Mouse (Mus musculus) testis, postnatal 14 days (tissue): ENCODE results near the gene Cox18.
"Not testable (repeated sequence)": the region's sequence is repeated elsewhere in the genome, so short reads cannot be mapped to it uniquely, and the experiment has no call there.

Source experiments
- DNase-seq: peaks from one replicate; pipeline ENCODE4 v3.0.0; 2021; ENCODE audit warnings: low spot score

Gene Cox18

DNA sequence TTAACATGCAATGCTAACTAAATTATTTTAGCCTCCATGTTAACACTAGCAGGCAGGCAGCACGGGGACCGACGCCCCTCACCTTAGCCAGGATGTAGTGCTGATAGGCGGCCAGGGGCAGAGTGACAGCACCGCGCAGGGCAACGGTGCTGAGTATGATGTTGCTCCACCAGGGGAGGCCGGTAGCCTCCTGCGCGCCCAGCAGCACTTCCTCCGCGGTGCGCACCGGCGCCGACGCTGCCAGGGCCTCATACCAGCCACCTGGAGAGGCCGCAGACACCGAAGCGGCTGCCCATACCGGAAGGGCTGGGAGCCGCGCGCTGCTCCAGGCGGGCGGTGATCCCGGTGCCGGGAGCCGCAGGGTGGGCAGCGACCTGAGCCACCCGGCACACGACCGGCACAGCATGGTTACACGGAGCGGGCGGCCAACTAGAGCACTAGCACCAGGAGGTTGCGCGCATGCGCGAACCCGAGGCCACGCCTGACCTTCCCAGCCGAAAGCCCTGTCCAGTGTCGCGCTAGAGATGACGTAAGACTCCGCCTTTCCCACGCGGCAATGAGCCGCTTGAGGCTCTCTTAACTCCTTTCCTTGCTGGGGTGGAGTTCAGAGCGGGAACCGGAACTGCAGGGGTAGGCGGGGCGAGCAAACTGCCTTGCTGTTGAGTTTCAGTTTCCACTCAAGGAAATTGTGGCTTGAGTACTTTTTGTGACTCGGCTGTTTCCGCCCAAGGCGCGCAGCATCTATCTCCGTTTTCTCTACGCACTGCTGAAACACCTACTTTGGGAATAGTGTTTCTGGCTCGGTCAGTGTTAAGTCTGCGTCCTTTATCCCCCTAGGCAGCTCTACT lies at the start of gene Cox18:
Cox18 (minus strand) TSS at position 468 of the 848 bp plus-strand sequence.
- peak; percentile 99 for DNase-seq

DNA sequence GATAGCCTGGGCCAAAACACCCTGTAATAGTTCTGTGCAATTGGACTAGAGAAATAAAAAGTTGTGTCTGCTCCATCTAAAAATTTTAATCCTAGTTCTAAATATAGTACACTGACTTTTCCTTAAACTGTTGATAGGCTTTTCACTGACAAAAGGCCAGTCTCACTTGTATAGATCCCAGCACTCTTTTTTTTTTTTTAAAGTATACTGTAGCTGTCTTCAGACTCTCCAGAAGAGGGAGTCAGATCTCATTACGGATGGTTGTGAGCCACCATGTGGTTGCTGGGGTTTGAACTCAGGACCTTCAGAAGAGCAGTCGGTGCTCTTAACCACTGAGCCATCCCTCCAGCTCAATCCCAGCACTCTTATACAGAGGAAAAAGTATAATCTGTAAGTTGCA lies 38.4 kb upstream of the Cox18 start:
- not testable (repeated sequence) for DNase-seq

DNA sequence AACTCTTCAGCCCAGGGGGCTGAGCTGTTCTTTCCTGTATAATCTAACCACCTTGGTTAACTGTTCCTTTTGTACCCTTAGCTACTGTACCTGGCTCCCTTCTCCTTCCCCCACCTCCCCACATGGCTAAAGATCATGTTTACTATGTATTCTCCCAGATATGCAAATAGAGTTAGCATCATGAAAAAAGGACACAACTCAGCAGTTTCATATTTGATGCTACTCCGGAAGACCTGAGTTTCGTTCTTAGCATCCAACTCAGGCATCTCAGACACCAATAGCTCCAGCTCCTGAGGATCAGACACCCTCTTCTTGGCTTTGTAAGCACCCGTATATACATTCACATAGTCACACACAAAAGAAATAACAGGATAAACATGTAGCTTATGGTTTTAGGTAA lies 33.2 kb upstream of the Cox18 start:
- no peak for DNase-seq

DNA sequence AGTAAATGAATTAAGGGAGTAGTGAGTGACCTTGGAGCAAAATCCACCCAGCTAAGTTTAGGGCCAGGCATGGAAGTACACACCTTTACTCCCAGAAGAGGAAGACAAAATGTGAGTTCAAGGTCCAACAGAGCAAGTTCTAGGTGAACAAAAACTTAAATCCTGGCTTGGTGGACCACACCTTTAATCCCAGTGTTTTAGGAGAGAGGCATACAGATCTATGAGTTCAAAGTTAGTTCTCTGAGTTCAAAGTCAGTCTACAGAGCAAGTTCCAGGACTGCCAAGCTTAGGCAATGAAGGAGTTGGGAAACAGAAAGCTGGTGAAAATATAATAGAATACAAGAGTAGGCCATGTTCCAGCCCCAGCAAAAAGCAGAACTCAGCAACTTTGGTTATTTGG lies 23.7 kb upstream of the Cox18 start:
- no peak for DNase-seq

DNA sequence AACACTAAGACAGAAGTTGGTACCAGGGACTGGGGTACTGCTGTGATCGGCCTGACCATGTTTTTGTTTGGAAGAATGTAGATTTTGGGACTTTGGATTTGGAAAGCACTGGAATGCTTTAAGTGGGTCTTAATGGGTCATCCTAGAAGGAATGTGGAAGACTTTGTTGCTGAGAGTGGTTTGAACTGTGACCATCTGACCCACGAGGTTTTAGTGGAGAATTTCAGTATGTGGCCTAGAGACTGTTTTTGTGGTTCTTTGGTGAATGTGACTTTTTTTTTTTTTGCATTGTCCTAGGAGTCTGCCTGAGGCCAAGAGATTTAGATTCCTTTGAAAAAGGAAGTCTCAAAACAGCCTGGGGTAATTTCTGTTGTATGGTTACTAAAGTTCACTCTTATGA lies 23.2 kb upstream of the Cox18 start:
- no peak for DNase-seq

DNA sequence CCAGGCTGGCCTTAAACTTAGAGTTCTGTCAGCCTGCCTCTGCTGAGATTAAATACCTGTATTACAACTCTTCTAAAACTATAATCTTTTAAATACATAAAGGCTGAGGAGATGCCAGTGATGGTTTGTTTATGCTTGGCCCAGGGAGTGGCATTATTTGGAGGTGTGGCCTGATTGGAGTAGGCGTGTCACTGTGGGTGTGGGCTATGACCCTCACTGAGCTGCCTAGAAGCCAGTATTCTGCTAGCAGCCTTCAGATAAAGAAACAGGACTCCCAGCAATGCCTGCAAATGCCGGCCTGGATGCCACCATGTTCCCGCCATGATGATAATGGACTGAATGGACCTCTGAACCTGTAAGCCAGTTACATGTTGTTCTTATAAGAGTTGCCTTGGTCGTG lies 22.8 kb upstream of the Cox18 start:
- DNase-seq = no peak

DNA sequence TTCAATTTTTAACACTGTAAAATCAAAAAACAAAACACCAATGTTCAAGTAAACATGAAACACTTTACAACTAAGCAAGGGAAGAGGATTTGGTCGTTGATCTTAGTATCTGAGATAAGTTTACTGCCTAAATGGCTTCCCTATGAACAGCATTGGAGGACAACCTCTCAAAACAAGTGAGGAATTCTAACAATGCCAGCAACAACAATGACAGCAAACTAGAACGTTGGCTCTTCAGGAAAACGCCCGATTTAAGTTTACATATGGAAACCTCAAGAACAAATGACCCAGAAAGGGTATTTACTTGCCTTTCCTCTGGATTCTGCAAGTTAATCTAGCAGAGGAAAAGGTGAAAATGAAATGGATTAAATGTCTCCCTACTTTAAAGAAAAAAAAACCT lies 21.6 kb upstream of the Cox18 start:
- no peak for DNase-seq

DNA sequence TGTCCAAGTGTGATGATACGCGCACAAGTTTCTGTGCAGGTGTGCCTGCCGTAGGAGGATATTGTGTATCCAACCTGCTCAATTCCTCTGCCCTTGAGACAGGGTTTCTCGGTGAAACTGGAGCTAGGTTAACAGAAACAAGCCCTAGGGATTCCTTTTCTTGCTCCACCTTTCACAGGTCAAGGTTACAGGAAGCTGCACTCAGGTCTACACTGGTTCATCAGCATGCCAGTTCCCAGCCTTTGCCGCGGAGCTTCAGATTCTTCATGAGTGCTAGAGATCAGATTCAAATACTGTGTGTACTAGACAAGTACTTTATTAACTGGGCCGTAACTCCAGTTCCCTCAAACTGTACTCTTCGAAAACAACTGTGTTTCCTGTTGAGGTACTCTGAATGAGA lies 11.4 kb upstream of the Cox18 start:
- no peak for DNase-seq

DNA sequence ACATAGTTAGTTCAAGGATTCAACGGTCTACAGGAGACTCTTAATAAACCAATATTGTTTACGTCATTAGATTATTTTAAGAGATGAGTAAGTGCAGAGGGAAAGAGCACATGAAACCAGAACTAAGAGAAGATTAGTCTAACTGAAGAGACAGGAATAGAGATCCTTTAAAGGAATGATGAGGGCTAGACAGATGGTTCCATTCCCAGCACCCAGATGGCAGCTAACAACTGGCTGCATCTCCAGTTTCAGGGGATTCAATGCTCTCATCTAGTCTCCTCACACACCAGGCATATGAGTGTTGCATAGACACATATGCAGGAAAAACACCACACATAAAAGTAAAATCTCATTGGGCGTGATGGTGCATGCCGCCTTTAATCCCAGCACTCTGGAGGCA lies 9.5 kb upstream of the Cox18 start:
- DNase-seq = no peak

DNA sequence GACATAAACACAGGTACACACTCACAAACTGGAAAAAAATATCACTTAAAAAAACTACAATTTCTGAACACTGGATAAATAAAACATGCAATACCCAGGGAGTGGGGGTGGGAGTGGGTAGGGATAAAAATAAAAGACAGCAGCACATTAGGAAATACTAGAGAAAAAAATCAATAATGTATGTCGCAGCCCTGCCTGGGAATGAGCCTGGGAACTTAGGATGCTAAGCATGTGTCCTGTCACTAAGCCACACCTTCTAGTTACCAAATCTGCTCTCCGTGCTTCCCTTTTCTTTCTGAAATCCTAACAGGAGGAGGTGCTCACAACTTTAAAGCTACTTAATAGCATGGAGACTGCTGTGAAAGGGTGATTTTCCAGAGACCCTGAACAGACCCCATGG lies 6.0 kb upstream of the Cox18 start:
- no peak for DNase-seq

DNA sequence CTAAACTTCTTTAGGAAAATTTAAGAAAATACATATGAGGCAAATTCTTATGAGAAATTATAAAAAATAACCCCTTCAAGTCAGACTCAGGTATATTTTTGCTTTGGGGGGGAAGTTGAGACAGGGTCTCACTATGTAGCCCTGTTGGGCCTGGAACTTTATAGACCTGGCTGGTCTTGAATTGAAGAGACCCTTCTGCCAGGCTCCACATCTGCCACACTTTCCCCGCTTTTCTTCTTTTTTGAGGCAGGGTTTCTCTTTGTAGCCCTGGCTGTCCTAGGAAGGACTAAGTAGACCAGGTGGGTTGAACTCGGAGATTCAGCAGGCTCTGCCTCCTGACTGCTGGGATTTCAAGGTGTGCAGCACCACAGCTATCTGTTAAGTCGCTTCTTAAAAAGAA lies 2.9 kb upstream of the Cox18 start:
- no peak for DNase-seq

DNA sequence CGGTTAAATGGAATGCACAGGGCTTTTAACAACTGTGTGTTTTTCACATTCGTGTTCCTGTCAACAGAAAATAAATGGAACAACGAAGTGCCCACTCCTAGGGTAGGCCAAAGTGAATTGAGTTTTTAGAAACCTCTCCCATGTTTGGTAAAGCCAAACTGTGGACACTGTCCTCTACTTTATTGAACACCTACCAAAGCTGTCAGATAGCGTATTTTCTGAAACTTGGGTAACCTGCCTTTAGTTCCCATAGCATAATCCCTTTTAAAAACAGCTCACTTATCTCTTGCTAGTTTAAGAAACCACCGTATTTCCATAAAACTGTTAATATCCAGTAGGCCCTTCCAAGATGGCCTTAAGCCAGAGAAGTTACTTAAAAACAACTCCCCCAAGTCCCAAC lies 929 bp upstream of the Cox18 start:
- DNase-seq = no peak

DNA sequence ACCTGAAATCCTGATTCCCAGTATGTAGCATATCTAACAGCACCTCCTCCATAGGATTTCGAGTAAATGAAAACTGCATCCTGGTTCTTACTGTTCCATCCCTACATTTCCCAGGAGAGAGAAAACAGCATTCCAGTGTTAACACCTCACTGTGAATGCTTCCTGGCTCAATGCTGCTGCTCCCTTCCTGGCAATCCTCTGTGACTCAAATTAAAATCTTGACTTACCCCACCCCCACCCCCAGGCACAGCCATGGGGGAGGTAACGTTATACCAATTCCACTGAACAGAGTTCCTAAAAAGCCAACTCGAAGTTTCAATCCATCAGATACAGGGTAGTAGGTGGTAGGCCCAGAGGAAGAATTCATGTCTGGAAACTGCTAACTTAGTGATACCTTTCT lies 864 bp downstream of the Cox18 start:
- no peak for DNase-seq

DNA sequence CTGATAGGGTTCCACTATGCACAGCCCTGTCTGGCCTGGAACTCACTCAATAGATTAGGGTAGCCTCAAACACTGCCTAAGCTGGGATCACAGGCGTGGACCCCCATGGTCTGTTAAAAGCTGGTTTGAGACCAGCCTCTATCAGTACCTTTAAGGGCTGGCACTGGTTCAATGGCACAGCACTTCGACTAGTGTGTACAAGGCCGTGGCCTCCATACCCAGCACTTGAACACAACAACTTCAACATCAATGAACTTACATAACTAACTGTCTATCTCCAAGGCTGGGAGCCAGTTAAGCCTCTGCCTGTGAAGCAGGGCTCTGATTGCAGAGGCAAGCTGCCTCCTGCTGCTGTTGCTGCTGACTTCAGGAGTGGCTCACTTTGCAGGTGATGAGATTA lies 6.0 kb downstream of the Cox18 start:
- no peak for DNase-seq

DNA sequence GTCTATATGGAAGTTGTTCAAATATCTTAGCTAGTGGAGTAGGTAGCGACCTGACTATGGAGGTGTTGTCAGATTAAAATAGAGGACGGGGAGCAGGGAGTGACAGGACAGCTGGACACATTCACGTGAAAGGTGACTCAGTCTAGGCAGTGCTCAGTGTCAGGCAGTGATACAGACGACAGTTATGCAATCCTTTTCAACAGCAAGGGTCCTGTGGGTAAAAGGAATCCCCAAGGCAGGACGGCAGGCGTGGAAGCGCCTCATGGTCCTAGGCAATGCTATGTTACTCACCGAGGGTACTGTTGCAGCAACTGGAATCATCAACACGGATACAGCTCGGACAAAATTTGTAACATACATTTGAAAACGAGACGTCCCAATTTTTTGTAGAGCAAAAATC lies 6.6 kb downstream of the Cox18 start:
- DNase-seq = no peak

DNA sequence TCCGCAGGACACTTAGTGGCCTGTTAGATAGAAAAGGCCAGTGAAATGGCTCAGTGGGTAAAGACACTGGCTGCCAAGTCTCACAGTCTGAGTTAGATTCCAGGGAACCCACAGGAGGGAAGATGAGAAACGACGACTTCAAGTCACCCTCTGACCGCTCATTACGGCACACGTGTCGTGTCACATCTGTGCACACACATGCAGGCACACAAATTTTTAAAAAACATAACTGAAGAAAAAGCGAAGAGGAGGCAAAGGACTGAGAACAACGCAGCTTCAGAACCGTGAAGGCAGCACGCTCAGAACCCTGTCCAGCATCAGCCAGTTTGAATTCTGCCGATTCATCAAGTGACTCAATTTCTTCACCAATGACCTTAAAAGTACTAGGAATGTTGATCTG lies 10.4 kb downstream of the Cox18 start:
- no peak for DNase-seq

DNA sequence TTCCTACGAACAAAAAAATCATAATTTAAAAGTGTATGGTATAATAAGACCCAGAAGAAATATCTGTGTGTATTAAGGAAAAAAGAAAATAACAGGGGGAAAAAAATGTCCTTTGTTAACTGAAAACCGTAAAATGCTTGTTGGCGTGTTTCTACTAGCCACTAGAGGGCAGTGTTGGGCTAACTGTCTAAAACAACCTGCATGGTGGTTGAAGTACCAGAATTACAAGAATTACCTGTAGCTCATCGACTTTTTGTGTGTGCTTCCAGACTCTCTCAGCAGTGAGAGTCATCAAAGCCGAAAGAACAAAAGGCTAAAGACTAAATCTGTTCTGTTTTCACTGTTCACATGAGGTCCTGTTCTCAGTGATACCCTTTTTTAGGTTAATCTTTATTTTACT lies 20.6 kb downstream of the Cox18 start:
- DNase-seq = no peak

DNA sequence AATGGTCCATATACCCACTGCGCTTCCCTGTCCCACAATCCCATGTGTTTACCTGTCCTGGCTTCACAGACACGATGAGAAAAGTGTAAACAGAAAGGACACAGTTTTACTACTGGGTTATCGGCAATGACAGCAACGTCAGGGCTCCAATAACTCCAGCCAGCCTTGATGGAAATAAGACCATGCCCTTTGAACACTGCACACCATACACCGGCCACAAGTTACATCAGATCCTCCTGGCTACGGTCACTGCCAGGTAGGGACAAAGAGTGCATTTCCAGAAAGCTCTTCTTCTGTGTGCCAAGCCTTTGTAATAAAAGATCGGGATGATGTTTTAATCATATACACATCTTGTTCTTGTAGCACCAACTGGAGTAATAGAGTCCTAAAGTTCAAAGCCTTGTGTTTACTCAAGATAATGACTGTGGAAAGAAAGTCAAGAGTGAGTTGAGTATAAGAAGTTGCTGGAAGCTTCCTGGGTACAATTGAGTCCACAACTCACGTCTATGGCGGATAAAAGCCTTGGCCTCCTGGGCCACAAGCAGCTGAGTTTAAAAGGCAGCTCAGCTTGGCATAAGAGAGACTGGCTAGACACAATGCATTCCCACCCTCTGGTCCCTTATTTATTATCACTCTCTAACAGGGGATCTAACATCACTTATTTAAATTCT lies 21.2 kb downstream of the Cox18 start:
- DNase-seq = no peak

DNA sequence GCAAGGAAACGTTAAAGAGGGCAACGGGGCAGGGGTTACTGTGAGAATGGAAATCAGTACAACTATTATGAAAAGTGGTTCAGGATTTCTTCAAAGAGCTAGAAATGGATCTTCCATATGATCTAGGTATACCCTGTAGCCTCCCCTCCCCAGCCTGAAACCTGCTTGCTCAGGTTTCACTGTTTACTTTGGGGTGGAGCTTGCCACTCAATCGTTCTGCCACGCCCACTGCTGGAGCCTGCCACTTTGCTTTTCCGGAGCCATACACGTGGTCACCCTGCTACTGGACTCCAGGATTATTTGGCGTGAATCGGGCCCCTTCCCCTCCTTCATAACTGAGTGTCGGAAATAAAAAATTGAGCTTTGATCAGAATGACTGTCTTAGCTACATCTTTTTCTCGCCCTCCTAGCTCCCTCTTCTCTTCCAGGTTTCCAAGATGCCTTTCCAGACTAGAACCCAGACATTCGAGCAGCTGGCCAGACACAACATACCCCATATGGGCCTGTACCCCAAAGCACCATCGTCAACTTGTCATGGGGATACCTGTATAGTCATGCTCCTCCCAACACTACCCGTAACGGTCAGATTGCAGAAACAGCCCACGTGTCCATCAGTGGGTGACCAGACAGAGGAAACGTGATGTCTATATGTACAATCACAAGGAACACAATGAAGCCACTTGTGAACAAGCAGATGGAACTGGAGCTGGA lies 23.7 kb downstream of the Cox18 start:
- no peak for DNase-seq

DNA sequence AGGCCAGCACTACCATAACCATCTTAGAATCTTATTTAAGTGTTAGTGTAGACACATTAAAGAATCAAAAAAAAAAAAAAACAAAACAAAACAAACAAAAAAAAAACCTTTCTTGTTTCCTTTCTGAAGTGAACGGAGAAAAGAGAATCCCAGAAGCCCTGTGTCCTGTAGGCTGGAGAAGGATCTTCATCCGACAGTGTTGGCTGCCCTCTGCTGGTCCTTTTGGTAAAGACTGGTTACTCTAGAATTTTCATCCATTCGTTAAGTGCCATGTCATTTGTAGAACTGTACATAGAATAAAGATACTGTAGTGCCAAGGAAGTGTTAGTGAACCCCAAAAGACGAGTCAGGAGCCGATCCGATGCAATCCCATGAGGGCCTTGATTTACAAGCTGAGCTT lies 29.0 kb downstream of the Cox18 start:
- DNase-seq = no peak

DNA sequence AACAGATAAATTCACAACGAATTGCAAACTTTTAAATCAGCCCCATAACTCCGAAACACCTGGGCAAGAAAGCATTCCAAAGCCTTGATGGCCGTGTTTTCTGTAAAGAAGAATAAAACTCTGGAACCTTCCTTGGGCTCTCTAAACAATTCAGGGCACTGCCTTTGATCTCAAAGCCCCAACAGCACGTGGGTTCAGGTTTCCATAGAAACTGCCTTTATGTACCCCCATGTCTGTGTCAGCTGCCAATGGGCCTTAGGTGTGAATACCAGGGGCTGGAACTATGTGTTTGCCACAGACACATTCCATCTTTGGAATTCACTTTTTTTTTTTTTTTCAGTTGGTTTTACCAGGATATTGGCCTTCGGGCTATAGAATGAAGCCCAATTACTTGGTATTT lies 41.0 kb downstream of the Cox18 start:
- no peak for DNase-seq

DNA sequence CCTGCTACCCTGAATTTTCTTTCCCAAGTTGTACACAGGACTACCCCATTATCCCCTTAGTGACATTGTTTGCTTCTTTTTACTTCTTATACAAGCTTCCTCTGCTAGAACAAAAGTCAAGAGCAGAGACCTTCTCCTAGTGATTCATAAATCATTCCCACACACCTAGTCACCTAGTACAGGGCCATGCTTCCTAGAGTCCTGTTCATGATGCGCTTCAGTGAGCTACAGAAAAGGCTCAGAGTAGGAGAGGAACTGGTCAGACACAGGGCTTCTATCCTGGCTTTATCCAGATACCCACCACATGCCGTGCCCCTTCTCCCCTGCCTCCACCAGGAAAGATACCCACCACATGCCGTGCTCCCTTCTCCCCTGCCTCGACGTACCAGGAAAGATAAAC lies 44.7 kb downstream of the Cox18 start:
- DNase-seq = no peak

DNA sequence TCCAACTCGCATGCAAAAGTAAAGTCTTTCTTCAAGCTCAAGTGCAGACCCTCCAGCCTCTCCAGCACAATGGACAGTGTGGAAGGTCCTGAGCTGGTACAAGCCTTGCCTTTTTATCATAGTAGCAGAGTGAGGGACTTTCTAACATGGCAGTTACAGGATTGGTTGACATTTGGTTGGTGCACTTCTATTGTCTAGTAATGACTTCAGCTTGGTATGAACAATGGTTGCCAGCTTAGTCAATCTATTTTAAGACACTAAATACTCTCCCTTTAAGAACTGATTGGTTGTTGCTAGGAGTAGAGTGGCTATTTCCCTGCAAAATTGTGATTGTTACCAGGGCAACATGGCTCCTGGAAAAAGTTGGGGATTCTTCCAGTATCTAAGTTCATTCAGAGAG lies 45.7 kb downstream of the Cox18 start:
- no peak for DNase-seq
